ENCODE assay signal across 8 mouse cellular contexts in genomic region chr19:4227894-4228678, GRCm38 (mm10). TPM values are rescaled to one million over a fixed set of nuclear protein-coding genes. Genes with fewer than 3 reads are reported as not detected.
A peak's percentile ranks its signal among the peaks of the same experiment; 100 is the strongest.
DNase-seq lines count a peak whose midpoint lies in the region; ATAC-seq lines count a peak whose summit lies in the region.

No protein-coding gene starts in this region.

- peak; percentile 72 for DNase-seq in urinary bladder, postnatal 14 days (ENCODE audit: low spot score)
- no peak for DNase-seq in urinary bladder, adult 2 months (ENCODE audit: low spot score)
- DNase-seq in c-Kit-positive CD71-positive TER-119-negative erythroid progenitor cells, embryonic 14.5 days (ENCODE audit: low read depth) = peak; percentile 76
- DNase-seq in frontal cortex, postnatal 25 days (ENCODE audit: low spot score in 2 of 2) = peak; percentile 44 to 64
- peak; percentile 57 for DNase-seq in ovary, postnatal 36 days (ENCODE audit: low spot score)
- peak; percentile 76 for DNase-seq in thymus, postnatal 25 days

- no peaks in the 10 kb centered on the region for H3K27me3 ChIP-seq in intestine, embryonic 16.5 days (replicated peaks; ENCODE audit: control insufficient read depth, insufficient read depth, low read length)
- H3K27me3 ChIP-seq in limb, embryonic 12.5 days = peaks cover 21% of the 10 kb centered on the region

- H3K4me1 ChIP-seq in intestine, embryonic 16.5 days (ENCODE audit: control insufficient read depth, insufficient read depth, low read length) = peaks cover 33% of the 10 kb centered on the region
- H3K4me1 ChIP-seq in limb, embryonic 12.5 days (replicated peaks) = peaks cover 19% of the 10 kb centered on the region

- H3K36me3 ChIP-seq in intestine, embryonic 16.5 days (ENCODE audit: control insufficient read depth, insufficient read depth, low read length) = no peaks in the 10 kb centered on the region
- peaks cover 9% of the 10 kb centered on the region for H3K36me3 ChIP-seq in limb, embryonic 12.5 days

- no peak overlapping the region for H3K27ac ChIP-seq in intestine, embryonic 16.5 days (ENCODE audit: low read length)
- no peak overlapping the region for H3K27ac ChIP-seq in limb, embryonic 12.5 days

- H3K9ac ChIP-seq in intestine, embryonic 16.5 days (ENCODE audit: low read depth, low read length) = peak overlapping the region; percentile 35; the same call in 1 of the 2 replicates
- 0 out of 2 replicates have a peak overlapping the region, but pooled peaks have one; percentile 2 for H3K9ac ChIP-seq in limb, embryonic 12.5 days (replicated peaks)

- 21% methylated on average over 8 of the region's 8 CpGs for WGBS in intestine, embryonic 16.5 days
- 17% methylated on average over 8 of the region's 8 CpGs for WGBS in limb, embryonic 12.5 days

- no peak overlapping the region for H3K4me3 ChIP-seq in intestine, embryonic 16.5 days (ENCODE audit: low read length)
- no peak overlapping the region for H3K4me3 ChIP-seq in limb, embryonic 12.5 days (replicated peaks)

- ATAC-seq in intestine, embryonic 16.5 days = 0 out of 2 replicates have a peak, but pooled peaks have one; percentile 30
- ATAC-seq in limb, embryonic 12.5 days (ENCODE audit: insufficient number of reproducible peaks, insufficient read depth, low FRiP score, low TSS enrichment, low read depth) = peak; percentile 57; the same call in 1 of the 2 replicates

- no peaks in the 10 kb centered on the region for H3K9me3 ChIP-seq in intestine, embryonic 16.5 days (ENCODE audit: control insufficient read depth, low read length)
- H3K9me3 ChIP-seq in limb, embryonic 12.5 days = no peaks in the 10 kb centered on the region

- H3K4me2 ChIP-seq in intestine, embryonic 16.5 days (ENCODE audit: low read depth, low read length) = no peak overlapping the region
- H3K4me2 ChIP-seq in limb, embryonic 12.5 days = no peak overlapping the region

RNA-seq across cellular contexts. Expression of gene Pold4, which starts 3.6 kb away (rescaled TPM):
- polyA plus RNA-seq in urinary bladder, adult 2 months (2012; rRNA removed) = 76.4 and 82.1 TPM in 2 replicates
- polyA plus RNA-seq in intestine, embryonic 16.5 days (2015; fragmentation: Nextera tagmentation; extraction: Ambion mirVana) = 46.7 and 52.9 TPM in 2 replicates
- polyA plus RNA-seq in limb, embryonic 12.5 days (2016; fragmentation: Nextera tagmentation; extraction: Ambion mirVana) = 13.8 and 16.2 TPM in 2 replicates

RNA-seq across cellular contexts. Expression of gene AC109138.7, which starts 13.9 kb away (rescaled TPM):
- not detected in 2 replicates for polyA plus RNA-seq in urinary bladder, adult 2 months (2012; rRNA removed)
- not detected in 2 replicates for polyA plus RNA-seq in intestine, embryonic 16.5 days (2015; fragmentation: Nextera tagmentation; extraction: Ambion mirVana)
- not detected in 2 replicates for polyA plus RNA-seq in limb, embryonic 12.5 days (2016; fragmentation: Nextera tagmentation; extraction: Ambion mirVana)

RNA-seq across cellular contexts. Expression of gene Clcf1, which starts 14.0 kb away (rescaled TPM):
- 10.8 and 13.1 TPM in 2 replicates for polyA plus RNA-seq in urinary bladder, adult 2 months (2012; rRNA removed)
- polyA plus RNA-seq in intestine, embryonic 16.5 days (2015; fragmentation: Nextera tagmentation; extraction: Ambion mirVana) = 5.9 TPM in 2 replicates
- polyA plus RNA-seq in limb, embryonic 12.5 days (2016; fragmentation: Nextera tagmentation; extraction: Ambion mirVana) = 8.6 and 9.1 TPM in 2 replicates

RNA-seq across cellular contexts. Expression of gene Rad9a, which starts 26.6 kb away (rescaled TPM):
- polyA plus RNA-seq in urinary bladder, adult 2 months (2012; rRNA removed) = 19.2 and 23.2 TPM in 2 replicates
- 31.7 and 34.2 TPM in 2 replicates for polyA plus RNA-seq in intestine, embryonic 16.5 days (2015; fragmentation: Nextera tagmentation; extraction: Ambion mirVana)
- 38.4 and 44.9 TPM in 2 replicates for polyA plus RNA-seq in limb, embryonic 12.5 days (2016; fragmentation: Nextera tagmentation; extraction: Ambion mirVana)

RNA-seq across cellular contexts. Expression of gene Ppp1ca, which starts 36.2 kb away (rescaled TPM):
- polyA plus RNA-seq in urinary bladder, adult 2 months (2012; rRNA removed) = 257 and 304 TPM in 2 replicates
- 759 and 799 TPM in 2 replicates for polyA plus RNA-seq in intestine, embryonic 16.5 days (2015; fragmentation: Nextera tagmentation; extraction: Ambion mirVana)
- polyA plus RNA-seq in limb, embryonic 12.5 days (2016; fragmentation: Nextera tagmentation; extraction: Ambion mirVana) = 834 and 845 TPM in 2 replicates
